In the genomic region with DNA sequence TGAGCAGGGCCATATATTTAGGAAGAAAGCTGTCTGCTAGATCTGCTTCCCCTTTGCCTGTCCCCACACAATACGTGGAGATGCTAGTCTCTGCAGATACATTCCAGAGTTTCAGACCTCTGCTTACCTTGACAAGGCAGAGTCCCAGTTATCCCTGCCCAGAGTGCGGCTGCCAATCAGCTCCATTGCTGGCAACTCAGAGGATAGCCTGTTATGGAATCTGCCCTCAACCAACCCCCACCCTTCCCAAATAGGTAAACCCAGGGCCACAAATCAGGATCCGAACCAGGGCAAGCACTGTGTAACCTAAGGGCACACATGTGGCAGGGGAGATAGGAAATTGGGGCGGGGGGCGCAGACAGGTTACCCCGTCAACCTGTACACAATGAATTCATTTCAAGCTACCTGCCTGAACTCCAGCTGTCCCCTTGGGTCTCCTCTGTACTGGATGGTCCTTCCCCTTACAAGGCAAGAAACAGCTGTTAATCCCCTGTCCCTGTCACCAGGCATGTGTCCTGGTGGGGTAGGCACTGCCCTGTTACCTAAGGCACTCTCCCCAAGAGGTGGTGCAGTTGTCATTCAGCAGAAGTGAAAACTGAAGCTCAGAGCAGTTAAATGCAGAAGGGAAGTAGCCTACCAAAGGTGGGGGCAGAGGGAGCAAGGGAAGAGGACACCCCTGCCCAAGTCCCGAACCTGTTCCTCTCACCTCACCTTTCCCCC, we compare ENCODE assay signal across 8 mouse cellular contexts. TPM values are rescaled to one million over a fixed set of nuclear protein-coding genes. Genes with fewer than 3 reads are reported as not detected.
DNase-seq lines count a peak whose midpoint lies in the region; ATAC-seq and TF ChIP-seq lines count a peak whose summit lies in the region.

No protein-coding gene starts in this region.

- H3K9me3 ChIP-seq in embryonic facial prominence, embryonic 13.5 days: no peaks in the 10 kb centered on the region
- no peaks in the 10 kb centered on the region for H3K9me3 ChIP-seq in hindbrain, embryonic 16.5 days (ENCODE audit: control insufficient read depth, low read length)

- TF ChIP-seq POLR2A in heart, adult 2 months (IDR thresholded peaks at IDR 0.05; ENCODE audit: insufficient read depth, low read depth, low read length): no peak
- 0 out of 2 replicates have a peak, but pooled peaks have one; percentile 23 for TF ChIP-seq POLR2A in thymus, adult 2 months (IDR thresholded peaks at IDR 0.05; ENCODE audit: control insufficient read depth, extremely low read depth, insufficient read depth, low read length, poor library complexity)

- H3K79me2 ChIP-seq in heart, adult 2 months (replicated peaks; ENCODE audit: control insufficient read depth, insufficient read depth, low read length): peaks cover 4% of the 10 kb centered on the region; the same call in 1 of the 2 replicates

- intact Hi-C loops in heart, adult 2 months (cut with DNase I): loop anchor here (10.0 kb wide), 1 partner anchor 303 kb away; no protein-coding TSS in a partner anchor
- intact Hi-C loops in heart, postnatal 25 days (cut with DNase I): loop anchor here (10.0 kb wide), 1 partner anchor 327 kb away; no protein-coding TSS in a partner anchor
- intact Hi-C loops in left cerebral cortex, postnatal 10 days (cut with DNase I): loop anchor here (5.0 to 10.0 kb wide), 2 partner anchors 205 to 303 kb away; no protein-coding TSS in a partner anchor

- ATAC-seq in embryonic facial prominence, embryonic 13.5 days (ENCODE audit: insufficient number of reproducible peaks, insufficient read depth, low FRiP score, low TSS enrichment, low read depth): no peak
- ATAC-seq in hindbrain, embryonic 16.5 days: no peak

- H3K36me3 ChIP-seq in heart, adult 2 months (ENCODE audit: control insufficient read depth, insufficient read depth, low read length): no peaks in the 10 kb centered on the region
- H3K36me3 ChIP-seq in embryonic facial prominence, embryonic 13.5 days: peaks cover 12% of the 10 kb centered on the region
- no peaks in the 10 kb centered on the region for H3K36me3 ChIP-seq in hindbrain, embryonic 16.5 days (ENCODE audit: control insufficient read depth, insufficient read depth, low read length)
- peaks cover 16% of the 10 kb centered on the region; the same call in 1 of the 2 replicates for H3K36me3 ChIP-seq in thymus, adult 2 months (ENCODE audit: control insufficient read depth, insufficient read depth, low read length)

- 63% methylated on average over 7 of the region's 7 CpGs for WGBS in heart, adult 2 months
- 56% methylated on average over 7 of the region's 7 CpGs for WGBS in embryonic facial prominence, embryonic 13.5 days
- WGBS in hindbrain, embryonic 16.5 days: 67% methylated on average over 7 of the region's 7 CpGs
- WGBS in thymus, adult 2 months: 61% methylated on average over 7 of the region's 7 CpGs

- no peaks in the 10 kb centered on the region for H3K27me3 ChIP-seq in heart, adult 2 months (ENCODE audit: control insufficient read depth, insufficient read depth, low read length)
- H3K27me3 ChIP-seq in embryonic facial prominence, embryonic 13.5 days: no peaks in the 10 kb centered on the region
- H3K27me3 ChIP-seq in hindbrain, embryonic 16.5 days (replicated peaks; ENCODE audit: control insufficient read depth, insufficient read depth, low read length): no peaks in the 10 kb centered on the region
- no peaks in the 10 kb centered on the region for H3K27me3 ChIP-seq in thymus, adult 2 months (ENCODE audit: control insufficient read depth, insufficient read depth, low read length)

- peak overlapping the region; percentile 99 for H3K9ac ChIP-seq in heart, adult 2 months (ENCODE audit: low read depth, low read length)
- H3K9ac ChIP-seq in embryonic facial prominence, embryonic 13.5 days: peak overlapping the region; percentile 99
- H3K9ac ChIP-seq in hindbrain, embryonic 16.5 days (ENCODE audit: low read depth, low read length): peak overlapping the region; percentile 97; the same call in 1 of the 2 replicates

- H3K4me3 ChIP-seq in heart, adult 2 months: peak overlapping the region; percentile 85
- peak overlapping the region; percentile 92 for H3K4me3 ChIP-seq in embryonic facial prominence, embryonic 13.5 days
- H3K4me3 ChIP-seq in hindbrain, embryonic 16.5 days (ENCODE audit: low read length): peak overlapping the region; percentile 92
- H3K4me3 ChIP-seq in thymus, adult 2 months (ENCODE audit: control insufficient read depth, insufficient read depth, low read length): peak overlapping the region; percentile 80

- no peak for TF ChIP-seq CTCF in heart, adult 2 months (IDR thresholded peaks at IDR 0.05)
- no peak for TF ChIP-seq CTCF in thymus, adult 2 months (IDR thresholded peaks at IDR 0.05; ENCODE audit: borderline replicate concordance, control insufficient read depth, extremely low read depth, insufficient read depth, low read length, poor library complexity)

- DNase-seq in heart, adult 2 months: no peak
- no peak for DNase-seq in heart, postnatal 25 days (ENCODE audit: low spot score)
- peak; percentile 17 for DNase-seq in lung, postnatal 25 days (ENCODE audit: low spot score)
- DNase-seq in thymus, adult 2 months: no peak
- no peak for DNase-seq in left cerebral cortex, postnatal 10 days (ENCODE audit: extremely low spot score in 1 of 2, low spot score in 2 of 2)
- DNase-seq in embryo, embryonic 9.5 days (ENCODE audit: extremely low spot score): no peak

- peak overlapping the region; percentile 95 for H3K27ac ChIP-seq in heart, adult 2 months
- 0 out of 2 replicates have a peak overlapping the region, but pooled peaks have one; percentile 93 for H3K27ac ChIP-seq in embryonic facial prominence, embryonic 13.5 days
- no peak overlapping the region for H3K27ac ChIP-seq in hindbrain, embryonic 16.5 days (ENCODE audit: low read depth, low read length)
- H3K27ac ChIP-seq in thymus, adult 2 months (ENCODE audit: control insufficient read depth, insufficient read depth, low read length): peak overlapping the region; percentile 47

- H3K4me1 ChIP-seq in heart, adult 2 months (ENCODE audit: control insufficient read depth, insufficient read depth, low read length): peaks cover 16% of the 10 kb centered on the region
- H3K4me1 ChIP-seq in embryonic facial prominence, embryonic 13.5 days: peaks cover 34% of the 10 kb centered on the region
- peaks cover 20% of the 10 kb centered on the region for H3K4me1 ChIP-seq in hindbrain, embryonic 16.5 days (ENCODE audit: control insufficient read depth, insufficient read depth, low read depth, low read length)
- peaks cover 38% of the 10 kb centered on the region for H3K4me1 ChIP-seq in thymus, adult 2 months (replicated peaks; ENCODE audit: control insufficient read depth, insufficient read depth, low read length)

- no peak for TF ChIP-seq EP300 in heart, adult 2 months (IDR thresholded peaks at IDR 0.05; ENCODE audit: insufficient read depth, low read depth, low read length)

- H3K4me2 ChIP-seq in embryonic facial prominence, embryonic 13.5 days: peak overlapping the region; percentile 83
- peak overlapping the region; percentile 81 for H3K4me2 ChIP-seq in hindbrain, embryonic 16.5 days (ENCODE audit: low read length)

RNA-seq across cellular contexts. Expression of a gene that starts 1.1 kb away (rescaled TPM):
- total RNA-seq in heart, adult 2 months (2021): 10 to 100 TPM; 30.0 to 33.9 TPM
- polyA plus RNA-seq in heart, adult 2 months (2012; rRNA removed): 12.9 and 13.4 TPM in 2 replicates
- total RNA-seq in heart, postnatal 25 days (2021): 10 to 100 TPM; 25.4 to 29.0 TPM
- 11.5 and 11.6 TPM in 2 replicates for polyA plus RNA-seq in embryonic facial prominence, embryonic 13.5 days (2015; fragmentation: Nextera tagmentation; extraction: Ambion mirVana)
- 6.1 and 7.2 TPM in 2 replicates for polyA plus RNA-seq in hindbrain, embryonic 16.5 days (2015; fragmentation: Nextera tagmentation; extraction: Ambion mirVana)
- polyA plus RNA-seq in thymus, adult 2 months (2012; rRNA removed): 74.4 and 102 TPM in 2 replicates
- 10 to 100 TPM; 26.0 to 26.2 TPM for total RNA-seq in left cerebral cortex, postnatal 10 days (2021)
